ENCODE assay signal across 16 mouse cellular contexts in the genomic region with DNA sequence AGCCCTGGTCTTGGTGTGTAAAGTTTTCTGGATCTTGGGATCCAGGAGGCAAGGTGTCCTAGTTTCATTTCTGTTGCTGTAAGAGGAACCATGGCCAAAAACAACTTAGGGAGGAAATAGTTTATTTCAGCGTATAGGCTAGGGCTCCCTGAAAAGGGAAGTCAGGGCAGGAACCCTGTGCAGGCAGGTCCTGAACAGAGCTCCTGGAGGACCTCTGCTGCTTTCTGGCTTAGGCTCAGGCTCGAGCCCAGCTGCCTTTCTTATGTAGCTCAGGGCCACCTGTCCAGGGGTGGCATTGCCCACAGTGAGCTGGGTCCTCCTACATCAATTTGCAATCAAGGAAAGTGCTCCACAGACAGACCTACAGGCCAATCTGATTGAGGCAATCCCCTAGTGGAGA. TPM values are rescaled to one million over a fixed set of nuclear protein-coding genes. Genes with fewer than 3 reads are reported as not detected.
"Had no signal": no experiment of that assay in that cellular context is flagged by ENCODE, and none has a peak within 500 bp of the region (broad histone marks: within the 10 kb centered on the region; RNA-seq: fewer than 3 reads in every experiment).

No protein-coding gene starts in this region.

- ATAC-seq: midbrain, embryonic 13.5 days had no signal

- H3K27ac ChIP-seq: kidney, postnatal 0 days; layer of hippocampus, adult 2 months; limb, embryonic 10.5 days; liver, embryonic 15.5 days; midbrain, embryonic 13.5 days; neural tube, embryonic 13.5 days had no signal

- H3K27me3 ChIP-seq: liver, embryonic 15.5 days; midbrain, embryonic 13.5 days; neural tube, embryonic 13.5 days had no signal

- H3K36me3 ChIP-seq: limb, embryonic 10.5 days; liver, embryonic 15.5 days; midbrain, embryonic 13.5 days; neural tube, embryonic 13.5 days had no signal

- H3K9ac ChIP-seq: liver, embryonic 15.5 days; lung, embryonic 14.5 days; midbrain, embryonic 13.5 days; neural tube, embryonic 13.5 days had no signal

- DNase-seq: kidney, adult 2 months; kidney, postnatal 36 days; lung, embryonic 14.5 days; lung, postnatal 10 days; lung, postnatal 4 days; retina, postnatal 1 day; right cerebral cortex, postnatal 25 days; thymus, postnatal 36 days had no signal

- H3K4me3 ChIP-seq: layer of hippocampus, adult 2 months; limb, embryonic 10.5 days; liver, embryonic 15.5 days; midbrain, embryonic 13.5 days; neural tube, embryonic 13.5 days had no signal

- H3K4me2 ChIP-seq: liver, embryonic 11.5 days; liver, embryonic 15.5 days; lung, embryonic 14.5 days; midbrain, embryonic 13.5 days; neural tube, embryonic 13.5 days had no signal

- H3K4me1 ChIP-seq: liver, embryonic 15.5 days; midbrain, embryonic 13.5 days; neural tube, embryonic 13.5 days had no signal

- H3K9me3 ChIP-seq: limb, embryonic 10.5 days; liver, embryonic 15.5 days; midbrain, embryonic 13.5 days had no signal

RNA-seq across cellular contexts. Expression of gene Zfp503, which starts 47.8 kb away (rescaled TPM):
- total RNA-seq: megakaryocyte-erythroid progenitor cell, adult 5-6 weeks had no signal
